Mouse (Mus musculus) G1E (cell line): Measurements from ENCODE around the gene Serping1.

Experiments
- CTCF ChIP-seq: IDR thresholded peaks from 2 replicates; pipeline ENCODE4 v1.5.1; 2012; ENCODE audit warnings: low read depth, low read length, inconsistent platforms, mixed read lengths
- POLR2AphosphoS5 ChIP-seq: IDR thresholded peaks from 2 replicates; pipeline ENCODE4 v1.6.1; 2012; ENCODE audit warnings: low read depth, low read length, inconsistent platforms; ENCODE audit not compliant: insufficient replicate concordance
- TAL1 ChIP-seq: conservative IDR thresholded peaks from 2 replicates; pipeline ENCODE4 v1.6.1; 2012; ENCODE audit warnings: low read depth, low read length, inconsistent platforms, mixed read lengths

GRCm38 (mm10) chr2:84809330-84809729 lies 34.1 kb upstream of the Serping1 start:
- no peak for TF ChIP-seq CTCF
- TF ChIP-seq TAL1: no peak
- TF ChIP-seq POLR2AphosphoS5: no peak
